Mouse (Mus musculus) kidney, embryonic 15.5 days (tissue): Measurements from ENCODE around the gene Pbx3. TPM values are rescaled to one million over a fixed set of nuclear protein-coding genes. Genes with fewer than 3 reads are reported as not detected.

Experiments
- ATAC-seq: fragments of 200-750 bp; cut with Nextera tagmentation; replicated peaks from 2 replicates; pipeline ENCODE4 v1.8.0; 2017; ENCODE audit warnings: moderate TSS enrichment; ENCODE audit not compliant: low FRiP score
- H3K27ac ChIP-seq: fragments of 300-500 bp; sonication (generic); 2 replicates; pipeline ENCODE4 v1.5.1; 2015; ENCODE audit warnings: mild to moderate bottlenecking, inconsistent platforms
- H3K27me3 ChIP-seq: fragments of 300-500 bp; sonication (generic); 2 replicates; pipeline ENCODE4 v1.6.1; 2015; ENCODE audit warnings: inconsistent platforms
- H3K36me3 ChIP-seq: fragments of 300-500 bp; sonication (generic); 2 replicates; pipeline ENCODE4 v1.6.1; 2015; ENCODE audit warnings: inconsistent platforms
- H3K4me1 ChIP-seq: fragments of 300-500 bp; sonication (generic); 2 replicates; pipeline ENCODE4 v1.6.1; 2015; ENCODE audit warnings: inconsistent platforms
- H3K4me2 ChIP-seq: fragments of 300-500 bp; sonication (generic); 2 replicates; pipeline ENCODE4 v1.6.1; 2015; ENCODE audit warnings: moderate library complexity, mild to moderate bottlenecking, inconsistent platforms
- H3K4me3 ChIP-seq: fragments of 300-500 bp; sonication (generic); replicated peaks from 2 replicates; pipeline ENCODE4 v1.5.1; 2015; ENCODE audit warnings: mild to moderate bottlenecking, inconsistent platforms
- H3K9ac ChIP-seq: fragments of 300-500 bp; sonication (generic); 2 replicates; pipeline ENCODE4 v1.6.1; 2015; ENCODE audit warnings: mild to moderate bottlenecking, inconsistent platforms
- H3K9me3 ChIP-seq: fragments of 300-500 bp; sonication (generic); replicated peaks from 2 replicates; pipeline ENCODE4 v1.6.1; 2016; ENCODE audit warnings: inconsistent platforms
- WGBS: fragments of 180-500 bp; shearing (Covaris S2); methylation state at CpG from one replicate; pipeline ENCODE4 v1.1.7; 2015; ENCODE audit warnings: mixed read lengths; 5-methylcytosine and 5-hydroxymethylcytosine counted together
- polyA plus RNA-seq: library from polyadenylated mRNA; unstranded; fragments of >200 nt; fragmentation: Nextera tagmentation; extraction: Ambion mirVana; gene quantifications from 2 replicates; pipeline ENCODE4 v1.2.1, GENCODE M21; 2015

Gene Pbx3
- polyA plus RNA-seq, 1 experiment from 2014 or later = 26.6 TPM

DNA sequence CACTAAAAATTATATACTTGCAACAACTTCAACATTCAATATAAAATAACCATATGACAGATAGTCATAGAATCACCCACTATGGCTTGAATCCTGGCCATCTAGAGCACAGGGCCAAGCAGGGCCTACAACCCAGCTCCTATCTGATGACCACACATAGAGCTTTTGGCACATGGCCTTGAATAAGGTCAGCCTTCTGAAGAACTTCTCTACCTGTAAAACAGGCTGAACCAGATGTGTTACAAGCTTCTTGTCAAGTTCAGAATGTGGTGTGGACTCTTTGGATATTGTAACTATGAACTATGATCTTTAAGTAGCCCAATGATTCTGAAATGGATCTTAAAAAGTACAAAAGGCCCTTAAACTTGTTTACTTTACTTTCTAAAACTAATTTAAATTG is 132.1 kb downstream of the Pbx3 start:
- Histone ChIP-seq H3K9me3 (no peaks in the 10 kb centered on the region), H3K4me2 (no peak overlapping the region), H3K4me3 (no peak overlapping the region), H3K27ac (no peak overlapping the region), H3K36me3 (no peaks in the 10 kb centered on the region), H3K27me3 (no peaks in the 10 kb centered on the region), H3K9ac (no peak overlapping the region), H3K4me1 (peaks cover 4% of the 10 kb centered on the region)
- no peak for ATAC-seq

DNA sequence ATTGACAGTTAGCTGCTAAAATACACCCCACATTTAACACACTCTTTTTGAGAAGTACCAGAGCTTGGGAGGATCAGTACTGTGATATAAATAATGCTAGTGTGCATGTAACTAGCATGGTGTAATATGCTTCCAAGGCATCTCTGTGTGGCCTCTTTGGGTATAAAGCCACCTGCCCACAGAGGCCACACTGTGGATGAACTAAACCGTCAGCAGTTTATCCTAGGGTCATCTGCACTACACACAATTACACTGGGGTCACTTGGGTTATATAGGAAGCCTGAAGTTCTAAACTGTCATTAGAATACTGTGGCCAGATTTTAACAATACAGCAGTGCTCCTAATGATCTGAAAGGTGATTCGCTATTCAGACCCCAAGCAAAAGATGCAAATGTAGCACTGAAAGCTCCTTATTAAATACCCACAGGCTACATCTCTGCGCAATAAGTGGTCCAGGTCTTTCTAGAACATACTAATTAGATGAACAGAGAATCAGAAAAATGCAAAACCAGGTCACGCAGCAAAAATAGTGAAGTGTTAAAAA is 133.6 kb downstream of the Pbx3 start:
- 73% methylated on average over 4 of the region's 4 CpGs for WGBS
- no peak for ATAC-seq
- peaks cover 12% of the 10 kb centered on the region for H3K4me1 ChIP-seq

DNA sequence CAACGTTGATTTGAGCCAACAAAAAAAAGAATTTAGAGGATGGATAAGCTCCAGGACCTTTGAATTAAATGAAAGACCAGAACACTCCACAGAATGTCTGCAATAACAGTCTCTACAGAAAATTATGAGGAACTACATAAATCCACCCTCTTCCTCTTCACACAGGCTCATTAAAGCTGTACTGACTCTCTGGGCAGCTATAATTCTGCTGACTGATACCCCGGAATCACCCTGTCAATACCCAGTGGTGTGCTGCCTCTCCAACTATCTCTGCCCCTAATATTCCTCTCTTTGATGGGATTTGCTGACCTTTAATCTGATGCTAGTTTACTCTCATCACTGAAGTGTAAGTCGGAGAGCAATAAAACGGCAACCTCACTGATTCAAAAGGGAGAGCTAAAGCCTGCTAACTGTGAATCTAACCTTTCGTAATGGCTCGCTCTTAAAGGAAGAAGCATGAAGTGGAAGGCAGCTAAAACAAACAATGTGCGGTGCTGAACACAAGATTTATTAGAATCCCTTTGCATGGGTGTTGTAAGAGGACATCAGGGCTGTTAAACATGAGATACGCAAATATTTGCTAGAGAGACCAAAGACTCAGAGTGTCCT is 137.4 kb downstream of the Pbx3 start:
- no peaks in the 10 kb centered on the region for H3K9me3 ChIP-seq
- no peaks in the 10 kb centered on the region for H3K27me3 ChIP-seq
- no peak overlapping the region for H3K4me3 ChIP-seq
- 14% methylated on average over 8 of the region's 8 CpGs for WGBS
- ATAC-seq = no peak
- H3K9ac ChIP-seq = no peak overlapping the region
- peaks cover 20% of the 10 kb centered on the region for H3K4me1 ChIP-seq
- H3K4me2 ChIP-seq = 0 out of 2 replicates have a peak overlapping the region, but pooled peaks have one; percentile 2
- no peak overlapping the region for H3K27ac ChIP-seq
- no peaks in the 10 kb centered on the region for H3K36me3 ChIP-seq

More for the DNA sequence above, 133.6 kb downstream of the Pbx3 start:
- H3K9ac ChIP-seq = no peak overlapping the region
- no peaks in the 10 kb centered on the region for H3K9me3 ChIP-seq
- no peak overlapping the region for H3K4me3 ChIP-seq
- no peak overlapping the region for H3K27ac ChIP-seq
- no peaks in the 10 kb centered on the region for H3K36me3 ChIP-seq
- no peaks in the 10 kb centered on the region for H3K27me3 ChIP-seq
- H3K4me2 ChIP-seq = no peak overlapping the region

DNA sequence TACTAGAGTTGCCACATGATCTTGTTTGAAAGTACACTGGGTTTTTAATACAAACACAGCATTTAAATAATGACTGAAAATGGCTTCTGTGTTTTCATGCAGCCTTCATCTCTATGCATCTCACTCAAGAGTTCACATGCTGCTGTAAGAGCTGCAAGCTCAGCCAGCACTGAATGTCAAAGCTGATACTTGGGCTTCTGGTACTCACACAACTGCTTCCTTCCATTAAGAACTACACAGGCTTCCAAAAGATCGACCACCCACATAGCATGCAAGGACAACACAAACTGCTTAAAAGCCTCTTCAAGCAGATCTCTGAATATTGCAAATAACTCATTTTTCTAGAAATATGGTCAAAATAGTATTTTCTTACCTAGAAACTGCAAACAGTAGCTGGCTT is 138.7 kb downstream of the Pbx3 start:
- no peak for ATAC-seq
- Histone ChIP-seq H3K36me3 (no peaks in the 10 kb centered on the region), H3K27me3 (no peaks in the 10 kb centered on the region), H3K9me3 (no peaks in the 10 kb centered on the region), H3K9ac (no peak overlapping the region), H3K4me3 (no peak overlapping the region), H3K4me1 (peaks cover 26% of the 10 kb centered on the region), H3K4me2 (no peak overlapping the region), H3K27ac (no peak overlapping the region)
- 35% methylated on average over 1 of the region's 1 CpGs for WGBS

DNA sequence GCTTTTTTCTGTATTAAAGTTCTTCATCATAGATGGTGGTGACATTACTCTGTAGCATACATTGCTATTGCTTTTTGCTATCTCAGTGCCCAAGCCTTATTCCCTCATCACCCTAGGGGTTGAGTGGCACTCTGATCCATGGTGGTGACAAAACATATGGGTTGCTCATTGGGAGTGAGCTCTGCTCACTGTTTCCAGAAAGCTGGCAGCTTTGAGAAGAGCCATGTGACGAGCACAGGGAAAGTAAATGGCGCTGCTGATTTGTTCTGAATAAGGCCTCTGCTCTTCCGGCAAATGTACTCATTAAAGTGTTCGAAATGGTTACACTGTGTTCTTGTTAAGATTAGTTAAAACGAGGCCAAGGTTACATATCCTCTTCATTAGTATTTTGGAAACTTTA is 139.7 kb downstream of the Pbx3 start:
- no peak overlapping the region for H3K4me2 ChIP-seq
- no peaks in the 10 kb centered on the region for H3K27me3 ChIP-seq
- 90% methylated on average over 5 of the region's 5 CpGs for WGBS
- no peak for ATAC-seq
- no peak overlapping the region for H3K9ac ChIP-seq
- peaks cover 26% of the 10 kb centered on the region for H3K4me1 ChIP-seq
- no peaks in the 10 kb centered on the region for H3K36me3 ChIP-seq
- H3K4me3 ChIP-seq = no peak overlapping the region
- H3K9me3 ChIP-seq = no peaks in the 10 kb centered on the region
- H3K27ac ChIP-seq = no peak overlapping the region

DNA sequence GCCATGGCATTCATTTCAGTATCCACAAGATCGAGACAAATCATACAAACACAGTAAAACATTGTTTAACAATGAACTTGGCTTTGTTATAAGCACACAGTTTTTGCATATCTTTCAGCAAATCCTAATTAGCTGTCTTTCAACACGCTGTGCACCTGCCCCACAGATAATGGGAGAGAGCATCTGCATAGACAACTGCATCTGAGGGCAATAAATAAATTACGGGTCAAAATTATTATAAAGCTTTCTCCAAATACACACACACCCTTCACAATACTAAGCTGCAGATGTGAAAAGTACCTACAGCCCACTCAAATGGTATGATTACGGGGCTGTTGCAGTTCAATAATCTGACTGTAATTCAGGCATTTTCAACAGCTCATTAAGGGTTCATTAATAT is 145.3 kb downstream of the Pbx3 start:
- no peaks in the 10 kb centered on the region for H3K36me3 ChIP-seq
- ATAC-seq = no peak

DNA sequence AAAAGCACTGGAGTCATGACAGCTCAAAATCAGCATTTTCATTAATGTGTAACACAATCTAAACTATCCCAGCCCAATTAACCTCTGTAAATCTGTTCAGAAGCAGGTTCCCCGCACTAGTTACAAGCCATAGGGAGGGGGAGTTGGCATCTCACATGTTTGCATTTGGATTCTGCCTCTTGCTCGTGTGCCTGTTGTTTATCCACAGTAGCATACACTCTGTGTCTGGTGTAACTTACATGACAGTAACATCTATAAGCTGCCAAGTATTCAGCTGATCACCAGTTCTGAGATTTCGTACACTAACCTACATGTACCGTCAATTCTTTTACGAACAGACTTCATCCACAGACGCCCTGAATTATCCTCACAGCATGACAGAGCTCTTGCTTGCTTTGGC is 147.5 kb downstream of the Pbx3 start:
- Histone ChIP-seq H3K4me1 (peaks cover 10% of the 10 kb centered on the region; the same call in 1 of the 2 replicates), H3K4me3 (no peak overlapping the region), H3K4me2 (no peak overlapping the region), H3K27me3 (no peaks in the 10 kb centered on the region), H3K36me3 (no peaks in the 10 kb centered on the region), H3K9me3 (no peaks in the 10 kb centered on the region), H3K27ac (no peak overlapping the region), H3K9ac (no peak overlapping the region)
- ATAC-seq = no peak
- WGBS = 43% methylated on average over 6 of the region's 6 CpGs

More for the DNA sequence above, 145.3 kb downstream of the Pbx3 start:
- no peaks in the 10 kb centered on the region for H3K9me3 ChIP-seq
- WGBS = 85% methylated on average over 4 of the region's 4 CpGs
- H3K9ac ChIP-seq = no peak overlapping the region
- H3K4me3 ChIP-seq = no peak overlapping the region
- no peak overlapping the region for H3K4me2 ChIP-seq
- no peaks in the 10 kb centered on the region for H3K27me3 ChIP-seq
- no peak overlapping the region for H3K27ac ChIP-seq
- H3K4me1 ChIP-seq = peaks cover 16% of the 10 kb centered on the region

DNA sequence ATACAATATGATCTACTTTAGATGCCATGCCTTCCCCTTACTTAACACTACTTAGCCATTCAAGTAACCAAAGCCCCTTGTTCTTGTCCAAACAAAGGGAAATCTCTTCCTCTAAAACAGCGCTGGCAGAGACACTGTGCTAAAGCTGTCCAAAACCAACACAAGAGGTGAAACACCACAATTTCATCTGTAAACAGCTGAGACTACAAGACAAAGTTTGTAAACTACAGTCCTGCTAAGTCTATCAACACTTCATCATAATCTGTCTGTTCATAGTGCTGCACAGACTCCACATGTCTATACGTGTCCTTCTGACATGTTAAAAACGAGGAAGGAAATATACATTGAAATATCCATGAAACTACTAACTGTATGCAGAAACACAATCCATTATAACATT is 151.5 kb downstream of the Pbx3 start:
- Histone ChIP-seq H3K4me2 (no peak overlapping the region), H3K4me1 (peaks cover 3% of the 10 kb centered on the region; the same call in 1 of the 2 replicates), H3K9ac (no peak overlapping the region), H3K36me3 (no peaks in the 10 kb centered on the region), H3K9me3 (no peaks in the 10 kb centered on the region), H3K27me3 (no peaks in the 10 kb centered on the region), H3K27ac (no peak overlapping the region), H3K4me3 (no peak overlapping the region)
- ATAC-seq = no peak
- WGBS = 83% methylated on average over 3 of the region's 3 CpGs

DNA sequence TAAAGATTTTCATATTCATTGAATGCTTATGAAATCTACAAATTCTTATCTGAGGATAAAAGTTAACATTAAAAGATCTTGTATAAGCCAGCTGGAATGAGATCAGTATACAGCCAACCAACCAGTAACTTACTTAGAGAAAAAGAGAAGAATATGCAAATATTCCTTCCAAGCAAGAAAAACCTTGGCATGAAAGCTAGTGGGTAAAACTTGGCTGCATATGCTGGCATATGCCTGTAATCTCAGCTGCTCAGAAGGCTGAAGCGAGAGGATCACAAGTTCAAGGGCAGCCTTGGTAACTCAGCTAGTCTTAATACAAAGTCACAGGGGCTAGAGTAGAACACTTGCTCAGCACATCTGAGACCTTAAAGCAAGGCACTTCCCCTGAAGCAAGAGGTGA is 153.8 kb downstream of the Pbx3 start:
- 95% methylated on average over 1 of the region's 1 CpGs for WGBS
- Histone ChIP-seq H3K4me2 (no peak overlapping the region), H3K27ac (no peak overlapping the region), H3K9ac (no peak overlapping the region), H3K4me3 (no peak overlapping the region), H3K27me3 (no peaks in the 10 kb centered on the region), H3K9me3 (no peaks in the 10 kb centered on the region), H3K36me3 (no peaks in the 10 kb centered on the region), H3K4me1 (no peaks in the 10 kb centered on the region)
- no peak for ATAC-seq

DNA sequence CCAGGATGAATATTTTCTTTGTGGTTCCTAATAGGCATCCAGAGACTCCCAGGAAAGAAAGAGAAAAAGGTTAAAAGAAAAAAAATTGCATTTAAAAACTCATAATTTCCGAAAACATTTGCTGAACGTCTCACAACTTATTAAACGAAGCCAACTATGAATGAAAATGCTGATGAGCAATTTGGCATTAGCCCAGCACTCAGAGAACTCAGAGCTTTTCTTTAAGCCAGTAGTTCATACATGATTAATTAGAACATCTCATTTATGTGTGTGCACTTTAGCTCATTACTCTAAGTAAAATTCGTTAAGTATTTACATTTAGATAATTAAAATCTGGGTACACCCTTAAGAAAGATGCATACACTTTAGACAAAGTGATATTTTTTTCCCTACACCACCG is 155.3 kb downstream of the Pbx3 start:
- 77% methylated on average over 5 of the region's 5 CpGs for WGBS
- H3K4me2 ChIP-seq = no peak overlapping the region
- 0 out of 2 replicates have a peak, but pooled peaks cover 3% of the 10 kb centered on the region for H3K36me3 ChIP-seq
- no peak for ATAC-seq
- H3K4me3 ChIP-seq = no peak overlapping the region
- no peaks in the 10 kb centered on the region for H3K9me3 ChIP-seq
- H3K4me1 ChIP-seq = no peaks in the 10 kb centered on the region
- H3K9ac ChIP-seq = no peak overlapping the region
- no peak overlapping the region for H3K27ac ChIP-seq
- H3K27me3 ChIP-seq = no peaks in the 10 kb centered on the region

DNA sequence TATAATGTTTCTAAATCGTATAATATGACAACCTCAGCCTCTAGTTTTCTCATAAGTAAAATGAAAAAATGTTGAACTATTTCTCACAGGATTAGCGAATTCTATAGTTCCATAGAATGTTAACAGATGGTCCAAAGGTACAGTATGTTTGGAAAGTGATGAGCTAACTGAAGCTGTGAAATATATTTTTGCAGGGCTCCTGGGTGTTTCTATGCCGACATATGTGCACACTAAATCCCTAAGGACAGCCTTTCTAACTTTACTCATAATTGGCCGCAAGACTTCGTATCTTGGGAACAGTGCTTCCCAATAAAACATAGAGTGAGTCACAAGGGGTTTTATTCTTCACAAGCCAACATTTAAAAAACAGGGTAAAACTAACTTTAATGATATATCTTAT is 157.4 kb downstream of the Pbx3 start:
- H3K9me3 ChIP-seq = no peaks in the 10 kb centered on the region
- H3K27me3 ChIP-seq = no peaks in the 10 kb centered on the region
- no peak overlapping the region for H3K4me3 ChIP-seq
- 0 out of 2 replicates have a peak, but pooled peaks cover 2% of the 10 kb centered on the region for H3K4me1 ChIP-seq
- no peak overlapping the region for H3K27ac ChIP-seq
- no peak overlapping the region for H3K9ac ChIP-seq
- peaks cover 6% of the 10 kb centered on the region; the same call in 1 of the 2 replicates for H3K36me3 ChIP-seq
- 78% methylated on average over 5 of the region's 5 CpGs for WGBS
- no peak for ATAC-seq
- no peak overlapping the region for H3K4me2 ChIP-seq

DNA sequence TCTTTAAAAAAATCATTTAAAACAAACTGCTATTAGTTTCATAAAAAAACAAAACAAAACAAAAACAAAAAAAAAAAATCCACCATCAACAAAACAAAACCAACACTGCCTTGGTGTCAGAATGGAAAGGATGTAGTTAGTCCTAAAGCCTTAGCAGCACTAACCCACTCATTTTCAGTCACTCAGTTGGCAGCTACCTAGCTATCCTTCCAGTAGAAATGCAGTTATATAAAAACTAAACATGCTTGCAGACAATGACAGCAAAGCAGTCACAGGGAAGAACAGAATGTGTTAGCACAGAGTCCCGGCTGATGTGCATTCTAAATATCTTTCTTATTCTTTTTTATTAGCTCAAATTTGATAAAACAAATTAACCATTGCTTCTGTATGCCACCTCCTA is 160.5 kb downstream of the Pbx3 start:
- no peak overlapping the region for H3K4me3 ChIP-seq
- WGBS = 88% methylated on average over 1 of the region's 1 CpGs
- H3K36me3 ChIP-seq = peaks cover 9% of the 10 kb centered on the region; the same call in 1 of the 2 replicates
- H3K27me3 ChIP-seq = no peaks in the 10 kb centered on the region
- H3K4me2 ChIP-seq = no peak overlapping the region
- H3K27ac ChIP-seq = no peak overlapping the region
- H3K9me3 ChIP-seq = no peaks in the 10 kb centered on the region
- H3K4me1 ChIP-seq = 0 out of 2 replicates have a peak, but pooled peaks cover 2% of the 10 kb centered on the region
- ATAC-seq = no peak
- no peak overlapping the region for H3K9ac ChIP-seq

DNA sequence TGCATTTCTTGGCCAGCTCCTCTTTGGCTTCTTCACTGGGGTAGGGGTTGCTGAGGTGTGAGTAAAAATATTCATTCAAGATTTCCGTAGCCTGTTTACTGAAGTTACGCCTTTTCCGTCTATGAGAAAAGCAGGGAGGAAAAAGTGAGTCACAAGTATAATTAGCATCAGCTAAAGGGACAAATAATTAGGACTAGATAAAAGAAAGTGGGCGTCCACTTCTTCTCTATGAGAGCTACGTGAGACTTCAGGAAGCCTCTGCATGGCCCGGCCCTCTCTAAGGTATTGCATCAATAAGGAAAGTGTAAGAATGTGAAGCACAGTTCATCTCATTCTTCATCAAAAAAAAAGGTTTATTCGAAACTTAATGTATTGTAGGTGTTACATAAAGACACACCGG is 168.1 kb downstream of the Pbx3 start:
- no peak overlapping the region for H3K27ac ChIP-seq
- no peak overlapping the region for H3K4me2 ChIP-seq
- no peaks in the 10 kb centered on the region for H3K9me3 ChIP-seq
- peaks cover 24% of the 10 kb centered on the region for H3K36me3 ChIP-seq
- no peaks in the 10 kb centered on the region for H3K27me3 ChIP-seq
- H3K4me1 ChIP-seq = no peaks in the 10 kb centered on the region
- WGBS = 93% methylated on average over 8 of the region's 8 CpGs
- ATAC-seq = no peak
- H3K9ac ChIP-seq = no peak overlapping the region
- no peak overlapping the region for H3K4me3 ChIP-seq
